Mouse (Mus musculus) ES-Bruce4 (cell line): Measurements from ENCODE around the gene Brsk2.

Experiments used
- CTCF ChIP-seq: IDR thresholded peaks from one replicate; pipeline ENCODE4 v1.8.1; 2011; ENCODE audit warnings: low read depth, low read length
- POLR2A ChIP-seq: IDR thresholded peaks from one replicate; pipeline ENCODE4 v1.8.1; 2011; ENCODE audit warnings: low read length; ENCODE audit not compliant: insufficient read depth

GRCm38 (mm10) chr7:141962521-141962920 is 13.0 kb downstream of the Brsk2 start:
- TF ChIP-seq CTCF: no peak
- TF ChIP-seq POLR2A: no peak
